Mouse (Mus musculus) gonadal fat pad, adult 2 months (tissue): ENCODE results near the gene Cfl2. TPM values are rescaled to one million over a fixed set of nuclear protein-coding genes. Genes with fewer than 3 reads are reported as not detected.
"Not testable (repeated sequence)": the region's sequence is repeated elsewhere in the genome, so short reads cannot be mapped to it uniquely, and the experiment has no call there.

Source experiments
- DNase-seq: peaks from one replicate; pipeline ENCODE4 v3.0.0-alpha.2; 2012; ENCODE audit warnings: low read depth
- polyA plus RNA-seq: library from polyadenylated mRNA; depleted of rRNA; stranded (reverse); fragments of >200 nt; gene quantifications from 2 replicates; pipeline ENCODE4 v1.2.3, GENCODE M21; 2012; rRNA removed

Cfl2 gene
- polyA plus RNA-seq, result 27.1 and 41.5 TPM in 2 replicates

DNA sequence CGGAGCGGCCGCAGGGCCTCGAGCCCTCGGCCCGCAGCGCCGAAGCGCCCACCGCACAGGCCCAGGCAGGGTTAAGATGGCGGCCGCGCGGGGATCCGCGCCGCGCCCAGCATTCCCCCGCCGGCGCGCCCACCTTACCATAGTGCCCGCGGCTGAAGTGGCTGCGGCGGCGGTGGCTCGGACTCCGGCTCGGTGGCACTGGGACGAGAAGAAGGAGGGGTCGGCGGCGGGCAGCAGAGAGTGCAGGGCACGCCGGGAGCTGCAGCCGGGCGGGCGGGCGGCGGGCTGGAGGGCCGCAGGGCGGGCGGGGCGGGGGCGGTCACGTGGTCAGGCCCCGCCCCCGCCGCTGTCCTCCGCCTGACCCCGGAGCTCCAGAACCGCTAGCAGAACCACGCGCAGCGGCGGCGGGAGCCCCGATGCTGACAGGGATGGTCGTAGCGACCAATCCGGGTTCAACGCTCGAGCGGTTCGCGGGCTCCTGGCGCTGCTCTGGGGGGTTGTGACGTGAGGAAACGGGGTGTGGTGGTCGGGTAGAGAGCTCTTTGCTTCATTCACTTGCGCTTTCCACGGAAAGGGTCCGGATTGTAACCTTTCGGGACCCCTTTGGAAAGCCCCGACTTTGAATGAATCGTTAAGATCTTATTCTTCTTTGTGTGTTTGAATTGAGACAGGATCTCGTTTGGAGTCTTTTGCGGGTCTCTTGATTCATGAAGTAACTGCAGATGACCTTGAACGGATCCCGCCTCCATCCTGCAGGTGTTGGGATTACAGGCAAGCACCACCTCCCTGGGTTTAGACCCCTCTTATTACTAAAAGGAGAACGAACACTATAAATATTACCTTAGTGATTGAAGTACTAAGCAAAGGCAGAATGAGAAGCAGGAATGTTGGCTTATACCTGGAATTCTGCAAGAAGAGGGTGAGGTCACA lies at the start of gene Cfl2:
TSS of gene Cfl2 (minus strand) at position 272 of the 930 bp plus-strand sequence.
- no peak for DNase-seq

DNA sequence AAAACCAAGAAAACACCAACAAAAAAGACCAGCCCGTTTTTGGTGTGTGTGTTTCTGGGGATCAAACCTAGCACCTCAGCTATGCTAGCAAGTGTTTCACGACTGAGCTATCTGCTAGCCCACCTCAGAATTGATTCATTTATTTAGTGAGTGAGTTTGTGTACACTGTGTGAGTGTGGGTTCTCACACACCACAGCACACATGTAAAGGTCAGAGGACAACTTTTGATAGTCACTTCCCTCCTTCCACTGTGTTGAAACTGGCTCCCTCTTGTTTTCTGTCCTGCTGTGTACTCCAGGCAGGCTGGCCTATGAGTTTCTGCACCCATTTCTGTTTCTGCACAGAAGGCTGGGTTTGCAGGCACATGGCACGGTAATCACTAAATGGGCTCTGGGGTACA lies 47.7 kb upstream of the Cfl2 start:
- no peak for DNase-seq

DNA sequence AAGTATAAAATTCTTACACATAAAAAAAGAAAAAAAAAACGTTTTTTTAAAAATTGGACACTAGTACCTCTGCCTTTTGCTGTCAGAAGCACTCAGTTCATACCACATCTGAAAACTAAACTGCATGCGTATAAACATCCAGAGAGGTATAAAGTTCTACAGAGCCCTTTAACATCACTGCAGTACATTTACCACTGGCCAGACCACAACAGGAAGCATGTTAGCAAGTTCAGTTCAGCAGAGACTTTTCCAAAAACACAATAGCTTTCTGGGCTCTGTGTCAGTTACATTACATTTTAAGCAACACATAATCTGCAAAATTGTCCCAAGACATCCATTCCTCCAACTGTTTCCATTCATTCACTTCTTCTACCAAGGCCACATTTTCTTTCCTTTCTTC lies 29.9 kb upstream of the Cfl2 start:
- not testable (repeated sequence) for DNase-seq

DNA sequence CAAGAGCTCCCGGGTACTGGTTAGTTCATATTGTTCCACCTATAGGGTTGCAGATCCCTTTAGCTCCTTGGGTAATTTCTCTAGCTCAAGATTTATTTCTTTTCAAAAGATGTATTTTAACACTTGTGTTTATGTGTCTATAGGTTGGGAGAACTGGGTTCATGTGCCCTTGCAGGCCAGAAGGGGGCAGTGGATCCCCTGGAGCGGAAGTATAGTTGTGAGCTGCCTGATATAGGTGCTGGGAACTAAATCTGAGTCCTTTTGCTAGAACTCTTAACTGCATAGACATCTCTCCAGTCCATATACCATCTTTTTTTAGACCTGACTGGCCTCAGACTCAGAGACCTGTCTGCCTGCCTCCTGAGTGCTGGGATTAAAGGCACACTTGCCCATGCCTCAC lies 27.7 kb upstream of the Cfl2 start:
- DNase-seq, result no peak

DNA sequence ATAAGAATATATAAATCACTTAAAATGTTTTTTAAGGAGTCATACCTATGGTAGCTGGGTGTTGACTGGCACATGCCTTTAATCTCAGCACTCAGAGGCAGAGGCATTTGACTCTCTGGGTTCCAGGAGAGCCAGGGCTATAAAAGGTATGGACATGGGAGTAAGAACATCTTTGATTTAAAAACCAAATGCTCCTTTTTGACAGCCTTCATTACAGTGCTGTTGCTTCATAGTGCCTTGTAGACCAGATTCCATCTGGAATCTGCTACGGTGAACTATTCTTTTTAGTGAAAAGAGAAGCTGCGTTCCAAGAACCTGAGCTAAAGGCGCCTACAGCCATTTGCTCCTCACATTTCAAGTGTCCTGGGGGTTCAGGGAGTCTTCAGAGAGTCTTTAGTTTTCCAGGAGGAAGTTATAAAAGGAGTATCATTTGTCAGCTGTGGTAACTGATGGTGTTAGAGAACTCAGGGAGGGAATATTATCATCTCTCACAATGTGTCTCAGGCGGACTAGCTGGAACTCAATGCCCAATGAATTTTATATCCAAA lies 25.0 kb upstream of the Cfl2 start:
- DNase-seq, result no peak

DNA sequence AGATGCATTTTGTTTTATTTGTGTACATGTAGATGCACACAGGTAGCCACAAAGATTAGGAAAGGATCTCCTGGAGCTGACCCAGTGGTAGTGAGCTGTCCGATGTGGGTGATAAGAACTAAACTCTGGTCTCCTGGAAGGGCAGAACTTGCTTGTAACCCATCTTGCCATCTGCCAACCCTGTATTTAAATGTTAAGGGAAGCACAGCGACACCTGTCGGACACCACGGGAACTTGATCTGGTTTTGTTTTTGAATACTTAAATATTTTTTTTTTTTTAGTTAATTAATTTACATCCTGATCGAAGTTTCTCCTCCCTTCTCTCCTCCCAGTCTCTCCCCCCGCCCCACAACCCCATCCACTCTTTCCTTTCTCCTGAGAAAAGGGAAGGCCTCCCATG lies 17.0 kb upstream of the Cfl2 start:
- no peak for DNase-seq

DNA sequence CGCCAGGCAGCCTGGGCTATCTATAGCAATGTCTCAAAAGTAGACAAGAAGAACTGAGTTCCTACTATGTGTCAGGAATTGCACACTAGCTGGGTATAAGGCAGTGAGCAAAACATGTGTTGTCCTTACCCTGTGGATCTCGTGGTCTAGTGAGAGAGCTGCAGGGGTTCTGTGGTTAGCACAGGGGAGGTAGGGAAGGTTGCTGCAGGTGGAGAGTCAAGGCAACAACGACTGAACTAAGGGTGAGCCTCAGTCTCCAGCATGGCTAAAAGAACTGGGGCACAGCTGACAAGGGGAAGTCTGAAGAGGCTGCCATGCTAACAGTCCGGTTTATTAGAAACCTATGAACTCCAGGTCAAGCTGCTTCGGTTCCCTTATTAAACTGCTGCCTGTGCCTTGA lies 16.5 kb upstream of the Cfl2 start:
- DNase-seq, result no peak

DNA sequence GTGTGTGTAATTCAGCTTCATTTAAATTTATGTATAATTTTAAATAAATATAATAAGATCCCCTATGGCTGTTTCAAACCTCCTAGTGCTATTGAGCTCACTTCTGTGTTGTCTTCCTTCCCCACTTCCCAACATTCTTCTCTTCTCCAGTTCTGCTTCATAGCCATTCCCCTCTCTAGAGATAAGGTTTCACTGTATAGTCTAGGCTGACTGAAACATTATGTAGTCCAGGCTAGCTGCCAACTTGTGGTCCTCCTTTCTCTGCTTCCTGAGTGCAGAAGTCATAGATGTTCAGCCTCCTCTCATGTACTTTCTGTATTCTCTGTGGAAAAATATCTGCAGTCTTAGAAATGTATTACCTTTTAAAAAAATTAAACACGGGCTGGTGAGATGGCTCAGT lies 15.2 kb upstream of the Cfl2 start:
- no peak for DNase-seq

DNA sequence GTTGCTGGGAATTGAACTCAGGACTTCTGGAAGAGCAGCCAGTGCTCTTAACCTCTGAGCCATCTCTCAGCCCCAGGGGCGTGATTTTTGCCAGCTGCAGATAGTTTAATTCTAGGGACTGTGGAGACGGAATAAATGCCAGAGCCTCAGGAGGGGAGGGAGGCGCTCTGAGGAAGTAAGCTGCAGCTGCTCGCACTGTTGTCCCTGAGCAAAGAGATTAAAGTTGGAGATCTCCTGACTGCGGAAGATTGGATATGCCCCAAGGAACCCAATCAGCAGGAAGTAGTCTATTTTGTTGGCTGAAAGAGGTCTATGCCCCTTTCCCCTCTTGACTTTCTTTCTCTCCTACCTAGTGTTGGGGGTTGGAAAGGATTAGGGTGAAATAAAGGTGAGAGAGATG lies 14.2 kb upstream of the Cfl2 start:
- DNase-seq, result no peak

DNA sequence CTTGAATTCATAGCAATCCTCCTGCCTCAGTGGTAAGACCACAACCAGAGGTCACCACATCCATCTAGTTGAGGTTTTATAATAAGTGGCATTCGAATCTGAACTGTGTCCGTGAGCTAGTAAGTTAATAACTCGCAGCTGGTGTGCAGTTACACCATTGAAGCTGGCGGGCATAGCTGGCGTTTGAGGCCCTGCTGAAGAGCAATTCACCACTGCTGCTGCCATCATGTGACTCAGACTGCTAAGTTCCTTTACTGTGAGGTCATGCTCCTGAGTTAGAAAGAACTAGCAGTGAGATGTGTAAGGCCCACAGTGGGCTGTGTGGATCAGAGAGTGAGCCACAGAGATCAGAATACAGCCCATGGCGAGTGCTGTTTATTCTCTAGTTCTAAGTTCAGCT lies 12.0 kb upstream of the Cfl2 start:
- DNase-seq, result no peak

DNA sequence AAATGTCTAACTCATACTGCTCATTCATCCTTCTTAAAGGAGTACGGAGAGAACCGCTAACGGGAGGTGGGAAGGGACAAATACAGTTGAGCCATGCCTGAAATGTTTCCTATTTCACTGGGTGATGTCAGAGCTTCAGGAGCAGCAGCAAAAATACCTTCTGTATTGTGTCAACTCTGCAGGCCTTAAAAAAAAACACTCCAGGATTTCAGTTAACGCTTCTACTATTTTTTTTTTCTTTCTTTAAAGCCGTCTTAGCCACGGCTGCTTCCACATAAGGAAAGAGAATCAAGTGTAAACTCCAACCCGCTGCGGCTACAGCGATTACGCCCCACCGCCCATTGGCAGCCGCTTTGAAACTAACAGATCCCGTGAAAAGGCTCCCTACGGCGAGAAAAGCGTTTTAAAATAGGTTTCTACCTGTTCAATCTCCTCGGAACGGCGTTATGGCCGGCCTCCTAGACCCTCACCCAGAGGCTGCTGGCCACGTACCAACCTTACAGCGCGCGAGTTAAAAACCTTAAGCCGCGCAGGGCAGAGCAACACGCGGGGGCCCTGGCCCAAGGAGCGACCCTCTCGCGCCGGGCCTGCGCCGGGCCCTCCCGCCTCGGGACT lies 579 bp downstream of the Cfl2 start:
- DNase-seq, result no peak

DNA sequence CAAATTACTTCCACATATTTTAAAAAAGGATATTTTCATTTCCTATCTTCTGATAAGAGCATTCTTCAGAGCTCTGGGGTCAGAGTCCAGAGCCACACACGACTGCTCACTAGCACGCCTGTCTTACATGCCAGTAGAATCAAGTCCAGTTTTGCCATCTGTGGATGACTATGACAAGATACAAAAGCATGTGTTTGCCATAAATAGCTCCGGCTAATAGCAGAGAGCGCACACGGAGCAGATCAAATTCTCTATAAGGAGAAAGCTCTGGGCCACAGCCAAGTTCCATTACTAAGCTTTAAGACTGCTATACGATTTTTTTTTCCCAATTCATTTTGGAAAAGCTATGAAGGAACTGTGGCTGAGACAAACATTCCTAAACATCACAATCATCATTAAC lies 3.1 kb downstream of the Cfl2 start:
- DNase-seq, result no peak

DNA sequence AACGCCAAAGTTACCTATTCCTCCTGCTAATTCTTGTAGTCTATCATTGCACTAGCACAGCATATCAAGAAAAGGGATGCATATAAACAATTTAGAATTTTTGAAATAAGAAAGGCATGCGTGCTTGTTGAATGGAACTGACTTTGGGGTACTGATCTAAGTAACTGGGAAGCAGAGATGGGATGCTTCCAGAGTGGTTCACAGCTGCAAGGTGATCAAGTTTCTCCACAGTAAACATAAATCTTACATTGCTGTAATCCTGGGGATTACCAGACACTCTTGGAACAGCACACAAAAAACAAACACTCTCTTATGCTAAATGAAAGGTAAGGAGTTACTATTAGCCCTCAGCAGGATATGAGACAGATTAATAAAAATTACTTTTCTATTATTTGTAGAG lies 12.1 kb downstream of the Cfl2 start:
- no peak for DNase-seq

DNA sequence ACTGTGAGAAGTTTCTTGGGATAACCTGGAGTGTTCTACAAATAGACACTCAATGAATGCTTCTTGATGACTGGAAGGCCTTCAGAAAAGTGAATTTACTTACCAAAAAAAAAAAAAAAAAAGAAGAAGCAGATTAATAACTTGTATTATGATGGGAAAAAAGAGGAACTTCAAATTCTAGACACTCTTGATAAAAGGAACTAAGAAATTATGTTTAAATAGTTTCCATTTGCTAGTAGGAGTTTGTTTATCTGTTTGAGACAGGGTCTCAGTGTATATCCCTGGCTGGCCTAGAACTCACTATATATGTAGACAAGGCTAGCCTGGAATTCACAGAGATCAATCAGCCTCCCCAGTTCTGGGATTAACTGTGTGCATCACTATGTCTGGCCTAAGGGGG lies 18.3 kb downstream of the Cfl2 start:
- DNase-seq, result no peak

DNA sequence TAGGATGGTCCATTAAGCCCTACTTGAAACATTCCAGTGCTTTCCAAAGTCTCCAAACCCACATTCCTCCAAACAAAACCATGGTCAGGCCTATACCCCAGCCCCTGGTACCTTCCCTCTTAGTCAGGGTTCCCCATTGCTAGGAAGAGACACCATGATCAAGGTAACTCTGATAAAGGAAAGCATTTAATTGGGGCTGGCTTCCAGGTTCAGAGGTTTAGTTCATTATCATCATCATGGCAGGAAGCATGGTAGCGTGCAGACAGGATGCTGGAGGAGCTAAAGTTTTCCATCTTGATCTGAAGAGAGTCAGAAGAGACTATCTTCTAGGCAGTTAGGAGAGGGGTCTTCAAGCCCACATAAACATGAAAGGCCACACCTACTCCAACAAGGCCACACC lies 21.1 kb downstream of the Cfl2 start:
- DNase-seq, result no peak

DNA sequence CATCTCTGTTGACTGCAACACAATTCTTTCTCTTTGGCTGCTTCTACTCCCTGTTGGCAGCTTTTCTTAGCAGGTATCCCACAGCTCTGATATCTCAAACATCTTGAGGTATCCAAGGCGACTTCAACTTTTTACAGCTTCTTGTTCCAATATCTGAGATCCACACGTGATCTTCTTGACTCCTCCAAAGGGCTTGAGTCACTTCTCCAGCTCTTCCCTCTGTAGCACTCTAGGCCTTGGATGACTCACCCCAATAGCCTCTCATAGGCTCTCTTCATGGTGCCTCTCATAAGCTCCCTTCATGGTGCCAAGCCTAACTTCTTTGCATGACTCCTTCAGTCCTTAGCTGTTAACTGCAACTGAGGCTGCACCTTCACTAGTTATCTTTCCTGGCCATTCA lies 22.9 kb downstream of the Cfl2 start:
- DNase-seq, result no peak

DNA sequence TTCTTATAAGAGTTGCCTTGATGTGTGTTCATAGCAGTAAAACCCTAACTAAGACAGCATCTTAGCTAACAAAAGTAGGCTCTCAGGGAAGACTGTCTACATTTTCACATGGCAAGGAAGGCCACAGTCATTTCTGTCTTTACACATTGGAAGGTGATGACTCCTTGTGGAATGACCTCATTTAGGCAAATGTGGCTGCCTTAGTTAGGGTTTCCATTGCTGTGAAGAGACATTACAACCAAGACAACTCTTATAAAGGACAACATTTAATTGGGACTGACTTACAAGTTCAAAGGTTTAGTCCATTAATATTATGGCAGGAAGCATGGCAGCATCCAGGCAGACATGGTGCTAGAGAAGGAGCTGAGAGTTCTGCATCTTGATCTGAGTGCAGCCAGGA lies 23.7 kb downstream of the Cfl2 start:
- no peak for DNase-seq

DNA sequence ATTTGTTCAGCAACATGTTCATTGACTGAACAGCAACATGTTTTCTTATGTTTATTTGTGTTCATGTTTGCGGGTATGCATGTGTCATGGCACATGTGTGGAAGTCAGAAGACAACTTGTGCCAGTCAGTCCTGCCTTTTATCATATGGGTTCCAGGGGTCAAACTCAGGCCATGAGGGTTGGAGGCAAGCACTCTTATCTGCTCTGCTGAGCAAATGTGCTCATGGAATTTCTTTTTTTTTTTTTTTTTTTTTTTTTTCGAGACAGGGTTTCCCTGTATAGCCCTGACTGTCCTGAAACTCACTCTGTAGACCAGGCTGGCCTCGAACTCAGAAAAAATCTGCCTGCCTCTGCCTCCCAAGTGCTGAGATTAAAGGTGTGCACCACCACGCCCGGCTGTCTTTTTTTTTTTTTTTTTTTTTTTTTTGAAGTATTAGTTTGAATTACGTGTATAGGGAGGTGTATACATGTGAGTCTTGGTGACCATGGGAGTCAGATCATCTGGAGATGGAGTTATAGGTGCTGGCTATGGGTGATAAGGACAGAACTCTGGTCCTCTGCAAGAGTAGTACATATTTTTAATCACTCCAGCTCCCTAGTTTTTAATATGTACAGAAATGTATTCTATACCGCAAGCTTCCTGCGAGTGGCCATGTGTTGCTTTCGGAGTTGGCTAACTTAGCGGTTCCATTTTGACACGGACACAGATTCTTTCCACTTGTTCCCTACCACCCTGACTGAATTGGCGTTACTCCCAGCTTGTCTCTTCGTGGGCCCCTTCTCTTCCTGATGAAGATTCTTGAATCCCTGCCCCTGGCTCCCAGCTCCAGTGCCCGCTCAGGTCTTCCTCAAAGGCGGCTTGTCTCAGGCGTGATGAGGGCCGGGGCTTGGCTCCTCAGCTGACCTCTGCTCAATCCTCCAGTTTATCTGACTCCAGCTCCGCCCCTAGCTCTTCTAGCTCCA lies 26.8 kb downstream of the Cfl2 start:
- no peak for DNase-seq

DNA sequence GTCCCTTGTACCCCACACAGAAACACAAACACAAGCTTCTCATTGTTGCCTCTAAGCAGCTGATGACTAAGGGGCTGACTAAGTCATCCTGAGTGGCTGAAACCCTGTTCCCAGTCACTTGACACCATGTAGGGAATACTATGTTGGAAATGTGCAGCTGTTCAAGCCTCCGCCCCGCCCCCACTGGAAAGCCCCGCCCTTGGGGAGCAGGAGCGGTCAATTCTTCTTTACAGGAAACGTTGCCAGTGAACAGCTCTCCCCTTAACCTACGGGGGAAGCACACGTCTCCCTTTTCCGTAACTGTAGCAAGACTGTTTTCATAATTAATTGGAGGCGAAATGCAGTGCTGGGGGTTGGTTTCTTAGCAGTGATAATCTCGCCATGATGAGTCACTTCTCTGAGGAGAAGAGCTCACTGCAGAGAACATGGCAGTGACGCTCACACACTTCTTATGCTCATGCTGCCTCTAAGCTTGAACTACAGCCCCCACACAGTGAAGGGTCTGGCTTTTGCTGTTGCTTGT lies 27.7 kb downstream of the Cfl2 start:
- DNase-seq, result no peak

DNA sequence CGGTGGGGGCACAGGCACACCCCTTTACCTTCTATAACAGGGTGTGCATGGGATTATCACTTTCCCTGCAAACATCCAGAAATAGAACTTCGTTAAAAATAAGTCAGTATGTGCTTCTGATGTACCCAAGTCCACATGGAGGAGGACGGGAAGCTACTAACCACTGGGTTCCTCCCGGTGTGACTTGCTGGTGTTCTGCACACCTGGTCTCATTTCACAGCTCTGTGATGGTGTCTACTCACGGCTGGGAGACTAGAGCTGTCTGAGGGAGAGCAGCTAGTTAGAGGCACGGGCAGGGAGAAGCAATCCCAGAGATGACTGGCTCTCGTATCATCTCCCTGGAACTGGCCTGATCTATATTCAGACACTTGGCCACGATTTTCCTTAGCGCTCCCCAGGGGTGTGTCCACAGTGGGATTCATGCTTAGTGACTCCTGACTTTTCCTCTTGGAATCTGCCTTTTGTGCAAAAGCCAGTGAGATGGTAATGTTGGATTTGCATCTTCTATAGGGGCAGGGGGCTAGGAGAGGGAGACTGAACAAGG lies 28.7 kb downstream of the Cfl2 start:
- DNase-seq, result no peak

DNA sequence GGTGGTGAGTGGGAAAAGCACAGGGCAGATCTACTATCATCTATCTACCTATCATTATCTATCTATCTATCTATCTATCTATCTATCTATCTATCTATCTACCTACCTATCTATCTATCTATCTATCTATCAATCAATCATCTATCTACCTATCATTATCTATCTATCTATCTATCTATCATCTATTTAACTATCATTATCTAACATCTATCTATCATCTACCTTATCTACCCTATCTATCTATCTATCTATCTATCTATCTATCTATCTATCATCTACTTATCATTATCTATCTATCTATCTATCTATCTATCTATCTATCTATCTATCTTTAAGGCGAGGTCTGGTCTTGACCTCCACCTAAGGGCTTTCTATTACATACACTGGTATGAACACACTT lies 30.8 kb downstream of the Cfl2 start:
- not testable (repeated sequence) for DNase-seq
